Mouse (Mus musculus) MEL (cell line): ENCODE data around the gene Olfr1360. TPM values are rescaled to one million over a fixed set of nuclear protein-coding genes. Genes with fewer than 3 reads are reported as not detected.

Experiments used
- DNase-seq: peaks from one replicate; pipeline ENCODE4 v3.0.0; 2011; ENCODE audit warnings: low read depth, low spot score
- H3K27ac ChIP-seq: 2 replicates; pipeline ENCODE4 v1.5.1; 2012; ENCODE audit warnings: low read depth, mild to moderate bottlenecking, control low read depth, low read length, moderate library complexity; ENCODE audit not compliant: control insufficient read depth
- H3K27me3 ChIP-seq, 2 experiments: fragments of 150-350 bp in 1 of 2; sonication (generic) in 1 of 2; 2 replicates each; pipeline ENCODE4 v1.6.1; 2012; ENCODE audit warnings: low read length in 2 of 2, mild to moderate bottlenecking in 2 of 2, improper control_type of control experiment in 1 of 2, moderate library complexity in 1 of 2; ENCODE audit not compliant: insufficient read depth in 2 of 2, control insufficient read depth in 1 of 2
- H3K36me3 ChIP-seq, 2 experiments: 2 replicates each; pipeline ENCODE4 v1.6.1; 2012 to 2014; ENCODE audit warnings: low read length in 2 of 2, improper control_type of control experiment in 1 of 2, inconsistent platforms in 1 of 2, mild to moderate bottlenecking in 1 of 2; ENCODE audit not compliant: insufficient read depth in 2 of 2, control insufficient read depth in 1 of 2
- H3K4me1 ChIP-seq, 2 experiments: fragments of 150-350 bp in 1 of 2; sonication (generic) in 1 of 2; 2 replicates each; pipeline ENCODE4 v1.6.1; 2012; ENCODE audit warnings: low read length in 2 of 2, improper control_type of control experiment in 1 of 2, mild to moderate bottlenecking in 1 of 2; ENCODE audit not compliant: insufficient read depth in 2 of 2, control insufficient read depth in 1 of 2
- H3K4me3 ChIP-seq, 2 experiments: fragments of 150-350 bp in 1 of 2; sonication (generic) in 1 of 2; 2 replicates each; pipeline ENCODE4 v1.5.1; 2012; ENCODE audit warnings: low read depth in 2 of 2, low read length in 2 of 2, mild to moderate bottlenecking in 2 of 2, moderate library complexity in 2 of 2, control low read depth in 1 of 2, improper control_type of control experiment in 1 of 2; ENCODE audit not compliant: control insufficient read depth in 1 of 2, insufficient read depth in 1 of 2
- H3K79me2 ChIP-seq: 2 replicates; pipeline ENCODE4 v1.6.1; 2012; ENCODE audit warnings: mild to moderate bottlenecking, low read length, moderate library complexity; ENCODE audit not compliant: control insufficient read depth, poor library complexity, insufficient read depth
- H3K9ac ChIP-seq: 2 replicates; pipeline ENCODE4 v1.6.1; 2012; ENCODE audit warnings: low read depth, mild to moderate bottlenecking, control low read depth, low read length, moderate library complexity; ENCODE audit not compliant: control insufficient read depth, poor library complexity, severe bottlenecking
- H3K9me3 ChIP-seq: fragments of 150-350 bp; sonication (generic); replicated peaks from 2 replicates; pipeline ENCODE4 v1.6.1; 2012; ENCODE audit warnings: mild to moderate bottlenecking, low read length, improper control_type of control experiment, moderate library complexity; ENCODE audit not compliant: insufficient read depth
- BHLHE40 ChIP-seq: IDR thresholded peaks from 2 replicates; pipeline ENCODE4 v1.6.1; 2012; ENCODE audit warnings: low read depth, mild to moderate bottlenecking, inconsistent platforms, low read length, improper control_type of control experiment, borderline replicate concordance
- CHD1 ChIP-seq: IDR thresholded peaks from 2 replicates; pipeline ENCODE4 v1.6.1; 2012; ENCODE audit warnings: low read depth, mild to moderate bottlenecking, inconsistent platforms, low read length, improper control_type of control experiment
- E2F4 ChIP-seq: IDR thresholded peaks from 2 replicates; pipeline ENCODE4 v1.6.1; 2011; ENCODE audit warnings: low read depth, low read length, improper control_type of control experiment, borderline replicate concordance
- ELF1 ChIP-seq: IDR thresholded peaks from 2 replicates; pipeline ENCODE4 v1.6.1; 2014; ENCODE audit warnings: low read depth, mild to moderate bottlenecking, inconsistent platforms, low read length, improper control_type of control experiment, moderate library complexity
- GABPA ChIP-seq: IDR thresholded peaks from 2 replicates; pipeline ENCODE4 v1.6.1; 2012; ENCODE audit warnings: low read depth, mild to moderate bottlenecking, inconsistent platforms, low read length, improper control_type of control experiment, moderate library complexity
- HCFC1 ChIP-seq: IDR thresholded peaks from 2 replicates; pipeline ENCODE4 v1.6.1; 2012; ENCODE audit warnings: low read depth, mild to moderate bottlenecking, inconsistent platforms, low read length, improper control_type of control experiment, moderate library complexity
- JUND ChIP-seq: IDR thresholded peaks from 2 replicates; pipeline ENCODE4 v1.6.1; 2011; ENCODE audit warnings: low read depth, mild to moderate bottlenecking, improper control_type of control experiment, low read length
- MAFK ChIP-seq: IDR thresholded peaks from 2 replicates; pipeline ENCODE4 v1.6.1; 2011; ENCODE audit warnings: low read depth, mild to moderate bottlenecking, low read length, improper control_type of control experiment, borderline replicate concordance
- MEF2A ChIP-seq: IDR thresholded peaks from 2 replicates; pipeline ENCODE4 v1.6.1; 2014; ENCODE audit warnings: low read depth, mild to moderate bottlenecking, inconsistent platforms, low read length, improper control_type of control experiment; ENCODE audit not compliant: poor library complexity, insufficient replicate concordance, severe bottlenecking; ENCODE audit errors: extremely low read depth
- MYB ChIP-seq: IDR thresholded peaks from 2 replicates; pipeline ENCODE4 v1.6.1; 2011; ENCODE audit warnings: mild to moderate bottlenecking, low read depth, low read length, improper control_type of control experiment
- MYC ChIP-seq: IDR thresholded peaks from 2 replicates; pipeline ENCODE4 v1.6.1; 2011; ENCODE audit warnings: low read depth, mild to moderate bottlenecking, low read length, improper control_type of control experiment, moderate library complexity
- POLR2A ChIP-seq, 2 experiments: IDR thresholded peaks; 2 replicates each; pipeline ENCODE4 v1.6.1; 2011 to 2012; ENCODE audit warnings: low read length in 2 of 2, mild to moderate bottlenecking in 2 of 2, control low read depth in 1 of 2, improper control_type of control experiment in 1 of 2, low read depth in 1 of 2, moderate library complexity in 1 of 2; ENCODE audit not compliant: control insufficient read depth in 1 of 2, insufficient read depth in 1 of 2, poor library complexity in 1 of 2
- RAD21 ChIP-seq: IDR thresholded peaks from 2 replicates; pipeline ENCODE4 v1.6.1; 2011; ENCODE audit warnings: mild to moderate bottlenecking, low read depth, low read length, improper control_type of control experiment
- SIN3A ChIP-seq: IDR thresholded peaks from 2 replicates; pipeline ENCODE4 v1.6.1; 2012; ENCODE audit warnings: low read length, improper control_type of control experiment, inconsistent platforms
- TAL1 ChIP-seq: IDR thresholded peaks from 2 replicates; pipeline ENCODE4 v1.6.1; 2012; ENCODE audit warnings: mild to moderate bottlenecking, inconsistent platforms, low read length, moderate library complexity, mixed read lengths
- TBP ChIP-seq: IDR thresholded peaks from 2 replicates; pipeline ENCODE4 v1.8.0; 2011; ENCODE audit warnings: low read depth, low read length, improper control_type of control experiment
- TCF12 ChIP-seq: IDR thresholded peaks from 2 replicates; pipeline ENCODE4 v1.6.1; 2014; ENCODE audit warnings: low read depth, mild to moderate bottlenecking, inconsistent platforms, low read length, improper control_type of control experiment, moderate library complexity
- UBTF ChIP-seq: IDR thresholded peaks from 2 replicates; pipeline ENCODE4 v1.6.1; 2012; ENCODE audit warnings: low read depth, mild to moderate bottlenecking, inconsistent platforms, low read length, improper control_type of control experiment, moderate library complexity, borderline replicate concordance; ENCODE audit not compliant: insufficient read depth
- USF1 ChIP-seq: IDR thresholded peaks from 2 replicates; pipeline ENCODE4 v1.6.1; 2014; ENCODE audit warnings: low read depth, mild to moderate bottlenecking, inconsistent platforms, low read length, improper control_type of control experiment, moderate library complexity
- ZMIZ1 ChIP-seq: IDR thresholded peaks from 2 replicates; pipeline ENCODE4 v1.6.1; 2012; ENCODE audit warnings: low read depth, mild to moderate bottlenecking, inconsistent platforms, low read length, improper control_type of control experiment, moderate library complexity
- ZNF384 ChIP-seq: IDR thresholded peaks from 2 replicates; pipeline ENCODE4 v1.6.1; 2012; ENCODE audit warnings: low read depth, mild to moderate bottlenecking, inconsistent platforms, low read length, improper control_type of control experiment
- polyA plus RNA-seq, 2 experiments: library from polyadenylated mRNA; stranded (reverse) in 1 of 2; unstranded in 1 of 2; fragments of >175 nt in 1 of 2; fragments of >200 nt in 1 of 2; gene quantifications; 2 replicates each; pipeline versions ENCODE4 v1.2.1 to v1.2.4; 2012; ENCODE audit warnings: low replicate concordance in 2 of 2, low read depth in 1 of 2; ENCODE audit not compliant: insufficient read length in 2 of 2, insufficient read depth in 1 of 2, missing spikeins in 1 of 2
- total RNA-seq: library from RNA; depleted of rRNA; stranded (reverse); fragments of 300-350 nt; gene quantifications from 2 replicates; pipeline ENCODE4 v1.2.3, GENCODE M21; 2012

Gene Olfr1360
- total and polyA plus RNA-seq, 3 experiments: not detected

DNA sequence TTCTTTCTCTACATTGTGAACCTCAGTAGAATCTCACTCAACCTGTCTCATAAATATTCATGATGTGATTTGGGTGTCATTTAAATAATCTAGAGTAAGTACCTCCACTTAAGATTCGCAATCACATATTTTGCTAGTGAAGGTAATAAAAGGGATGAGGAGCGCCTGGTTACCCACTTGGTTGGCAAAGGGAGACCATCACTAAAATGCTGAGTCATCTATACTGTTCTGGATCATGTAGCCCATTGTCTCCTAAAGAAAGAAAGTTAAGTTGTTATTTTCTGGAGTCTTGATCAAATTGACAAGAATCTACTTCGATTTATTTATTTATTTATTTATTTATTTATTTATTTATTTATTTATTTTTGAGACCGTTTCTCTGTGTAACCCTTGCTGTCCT lies 29.5 kb upstream of the Olfr1360 start:
- Histone ChIP-seq H3K9me3 (no peaks in the 10 kb centered on the region), H3K36me3 (peaks cover 0 to 9% of the 10 kb centered on the region in 2 experiments; a peak in 2 of 4 replicates), H3K27ac (no peak overlapping the region), H3K4me3 (no peak overlapping the region), H3K27me3 (peaks cover 0 to 3% of the 10 kb centered on the region in 2 experiments; a peak in 2 of 4 replicates), H3K9ac (no peak overlapping the region), H3K79me2 (no peaks in the 10 kb centered on the region; the same call in 1 of the 2 replicates), H3K4me1 (peaks cover 0 to 7% of the 10 kb centered on the region in 2 experiments; a peak in 2 of 4 replicates)
- DNase-seq: no peak
- TF ChIP-seq ZMIZ1: no peak
- TF ChIP-seq MAFK: peak; percentile 87; the same call in 1 of the 2 replicates

DNA sequence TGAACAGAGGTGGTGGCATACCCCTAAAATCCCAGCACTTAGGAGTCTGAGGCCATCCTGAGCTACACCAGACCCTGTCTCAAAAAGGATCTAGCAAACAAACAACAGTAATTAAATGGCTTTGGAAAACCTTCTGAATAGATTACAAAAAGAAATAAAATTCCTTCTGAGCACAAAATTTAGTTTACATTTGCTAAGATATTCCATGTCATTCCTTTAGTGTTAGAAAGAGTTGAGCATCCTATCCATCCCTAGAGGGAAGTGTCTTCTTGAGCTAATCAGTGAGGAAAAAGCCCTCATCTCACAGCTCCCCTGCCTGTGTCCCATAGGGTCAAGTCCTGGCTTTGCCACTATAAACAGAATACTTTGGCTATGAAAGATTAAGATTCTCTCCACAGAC lies 20.6 kb upstream of the Olfr1360 start, which contains the start of gene Olfr1359:
Gene Olfr1359, plus strand, starts transcription at position 301 of the 400 bp plus-strand sequence.
- Histone ChIP-seq H3K4me1 (no peaks in the 10 kb centered on the region), H3K27me3 (peaks cover 0 to 3% of the 10 kb centered on the region in 2 experiments; a peak in 2 of 4 replicates), H3K36me3 (no peaks in the 10 kb centered on the region), H3K9ac (no peak within 1 kb of the TSS), H3K27ac (no peak within 1 kb of the TSS), H3K79me2 (no peaks in the 10 kb centered on the region), H3K9me3 (no peaks in the 10 kb centered on the region), H3K4me3 (no peak within 1 kb of the TSS)
- DNase-seq: no peak
- no peak for TF ChIP-seq SIN3A

DNA sequence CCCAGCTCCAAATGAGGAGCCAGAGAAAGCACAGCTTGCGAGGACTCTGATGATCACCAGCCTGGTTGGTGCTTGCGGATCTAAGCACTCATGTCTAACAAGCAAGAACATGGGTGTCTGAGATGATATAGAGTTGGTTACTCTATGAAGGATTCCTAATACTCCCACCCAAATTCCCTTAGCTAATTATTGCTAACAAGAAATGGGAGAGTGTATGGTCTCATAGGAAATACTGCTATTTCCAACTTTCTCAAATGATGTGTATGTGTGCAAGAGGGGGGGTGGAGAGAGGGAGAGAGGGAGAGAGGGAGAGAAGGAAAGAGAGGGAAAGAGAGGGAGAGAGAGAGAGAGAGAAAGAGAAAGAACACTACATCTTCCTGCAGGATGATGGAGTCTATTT lies 13.9 kb downstream of the Olfr1360 start, which contains the start of gene Olfr1361:
Gene Olfr1361, minus strand, starts transcription at position 101 of the 400 bp plus-strand sequence.
- Histone ChIP-seq H3K36me3 (no peaks in the 10 kb centered on the region), H3K9ac (no peak within 1 kb of the TSS), H3K27ac (no peak within 1 kb of the TSS), H3K27me3 (no peaks in the 10 kb centered on the region; a peak in 1 of 4 replicates), H3K9me3 (no peaks in the 10 kb centered on the region), H3K4me1 (no peaks in the 10 kb centered on the region), H3K4me3 (no peak within 1 kb of the TSS)
- no peak for TF ChIP-seq RAD21
- no peak for TF ChIP-seq UBTF
- no peak for TF ChIP-seq MYB
- TF ChIP-seq BHLHE40: no peak
- no peak for TF ChIP-seq ELF1
- no peak for TF ChIP-seq TCF12
- no peak for TF ChIP-seq HCFC1
- TF ChIP-seq TAL1: no peak
- no peak for TF ChIP-seq GABPA
- TF ChIP-seq USF1: no peak
- TF ChIP-seq CHD1: no peak
- TF ChIP-seq TBP: no peak
- no peak for TF ChIP-seq ZNF384
- TF ChIP-seq JUND: no peak
- TF ChIP-seq MAFK: no peak
- TF ChIP-seq MEF2A: no peak
- TF ChIP-seq MYC: no peak
- no peak for TF ChIP-seq E2F4
- TF ChIP-seq ZMIZ1: no peak
- TF ChIP-seq POLR2A (IDR thresholded peaks at IDR 0.05; ENCODE audit: control insufficient read depth in 1 of 2, insufficient read depth in 1 of 2, low read depth in 1 of 2, low read length in 2 of 2, poor library complexity in 1 of 2): no peak
- TF ChIP-seq, all 39 proteins: peak for 0
- no peaks in the 10 kb centered on the region for H3K79me2 ChIP-seq
- no peak for DNase-seq
